Mouse (Mus musculus): ENCODE data around the gene Fmo2. TPM values are rescaled to one million over a fixed set of nuclear protein-coding genes. Genes with fewer than 3 reads are reported as not detected.

Gene Fmo2
- 249 and 256 TPM in 2 replicates for polyA plus RNA-seq (2012; rRNA removed)

- no peak for DNase-seq (ENCODE audit: low spot score)
Observed at GRCm38 (mm10) chr1:162897838-162898811, at the start of gene Fmo2. Fmo2 (minus strand) TSS chr1:162898726.

GRCm38 (mm10) chr1:162947934-162948333 lies 49.4 kb upstream of the Fmo2 start:
- no peak for DNase-seq (ENCODE audit: low spot score)

GRCm38 (mm10) chr1:162946837-162947558 lies 48.5 kb upstream of the Fmo2 start:
- no peak for DNase-seq (ENCODE audit: low spot score)

GRCm38 (mm10) chr1:162943700-162944099 lies 45.2 kb upstream of the Fmo2 start:
- DNase-seq (ENCODE audit: low spot score) = no peak

GRCm38 (mm10) chr1:162938696-162939351 lies 40.3 kb upstream of the Fmo2 start:
- no peak for DNase-seq (ENCODE audit: low spot score)

GRCm38 (mm10) chr1:162937970-162938695 lies 39.6 kb upstream of the Fmo2 start:
- DNase-seq (ENCODE audit: low spot score) = no peak

GRCm38 (mm10) chr1:162937415-162937814 lies 38.9 kb upstream of the Fmo2 start, which contains the start of gene Fmo6:
Fmo6 (minus strand) TSS chr1:162937515.
- DNase-seq (ENCODE audit: low spot score) = no peak

GRCm38 (mm10) chr1:162934374-162935012 lies 36.0 kb upstream of the Fmo2 start:
- DNase-seq (ENCODE audit: low spot score) = no peak

GRCm38 (mm10) chr1:162932386-162932785 lies 33.9 kb upstream of the Fmo2 start:
- no peak for DNase-seq (ENCODE audit: low spot score)

- DNase-seq (ENCODE audit: low spot score) = no peak
Observed at GRCm38 (mm10) chr1:162931880-162932279, 33.4 kb upstream of the Fmo2 start.

- DNase-seq (ENCODE audit: low spot score) = no peak
Observed at GRCm38 (mm10) chr1:162931310-162931875, 32.9 kb upstream of the Fmo2 start.

- no peak for DNase-seq (ENCODE audit: low spot score)
Observed at GRCm38 (mm10) chr1:162930631-162931030, 32.1 kb upstream of the Fmo2 start.

GRCm38 (mm10) chr1:162929146-162929545 lies 30.6 kb upstream of the Fmo2 start:
- no peak for DNase-seq (ENCODE audit: low spot score)

- no peak for DNase-seq (ENCODE audit: low spot score)
Observed at GRCm38 (mm10) chr1:162925121-162925520, 26.6 kb upstream of the Fmo2 start.

- no peak for DNase-seq (ENCODE audit: low spot score)
Observed at GRCm38 (mm10) chr1:162916661-162917060, 18.1 kb upstream of the Fmo2 start.

- no peak for DNase-seq (ENCODE audit: low spot score)
Observed at GRCm38 (mm10) chr1:162914932-162915556, 16.5 kb upstream of the Fmo2 start.

GRCm38 (mm10) chr1:162912085-162912484 lies 13.6 kb upstream of the Fmo2 start:
- no peak for DNase-seq (ENCODE audit: low spot score)

GRCm38 (mm10) chr1:162901879-162902278 lies 3.4 kb upstream of the Fmo2 start:
- no peak for DNase-seq (ENCODE audit: low spot score)

- DNase-seq (ENCODE audit: low spot score) = peak; percentile 58
Observed at GRCm38 (mm10) chr1:162895900-162896299, 2.6 kb downstream of the Fmo2 start.

GRCm38 (mm10) chr1:162893014-162893413 lies 5.5 kb downstream of the Fmo2 start:
- DNase-seq (ENCODE audit: low spot score) = no peak
